Mouse (Mus musculus) heart, adult 2 months (tissue): ENCODE results near the gene Grb10. TPM values are rescaled to one million over a fixed set of nuclear protein-coding genes. Genes with fewer than 3 reads are reported as not detected.

Experiments used
- DNase-seq, 2 experiments: peaks; one replicate each; pipeline ENCODE4 v3.0.0; 2021
- H3K27ac ChIP-seq: fragments of 200-600 bp; 2 replicates; pipeline ENCODE4 v1.8.1; 2022
- H3K27me3 ChIP-seq: fragments of 200-500 bp; 2 replicates; pipeline ENCODE4 v1.6.1; 2012; ENCODE audit warnings: mild to moderate bottlenecking, low read length, inconsistent platforms, mixed read lengths; ENCODE audit not compliant: control insufficient read depth, insufficient read depth
- H3K36me3 ChIP-seq: fragments of 200-500 bp; 2 replicates; pipeline ENCODE4 v1.6.1; 2012; ENCODE audit warnings: low read length, inconsistent platforms; ENCODE audit not compliant: control insufficient read depth, insufficient read depth
- H3K4me1 ChIP-seq: fragments of 200-500 bp; 2 replicates; pipeline ENCODE4 v1.6.1; 2011; ENCODE audit warnings: low read length; ENCODE audit not compliant: control insufficient read depth, insufficient read depth
- H3K4me3 ChIP-seq: fragments of 200-600 bp; 2 replicates; pipeline ENCODE4 v1.8.1; 2022
- H3K79me2 ChIP-seq: fragments of 200-500 bp; replicated peaks from 2 replicates; pipeline ENCODE4 v1.6.1; 2012; ENCODE audit warnings: mild to moderate bottlenecking, inconsistent platforms, low read length, moderate library complexity, mixed read lengths; ENCODE audit not compliant: control insufficient read depth, insufficient read depth
- H3K9ac ChIP-seq: fragments of 200-500 bp; 2 replicates; pipeline ENCODE4 v1.6.1; 2012; ENCODE audit warnings: low read depth, mild to moderate bottlenecking, control low read depth, inconsistent platforms, low read length, mixed read lengths
- CTCF ChIP-seq: fragments of 200-600 bp; IDR thresholded peaks from 2 replicates; pipeline ENCODE4 v1.8.1; 2022; ENCODE audit warnings: antibody characterized with exemption, mild to moderate bottlenecking, moderate library complexity
- EP300 ChIP-seq: fragments of 200-500 bp; IDR thresholded peaks from 2 replicates; pipeline ENCODE4 v1.6.1; 2011; ENCODE audit warnings: low read depth, low read length, control low read depth; ENCODE audit not compliant: insufficient read depth
- POLR2A ChIP-seq: fragments of 200-500 bp; IDR thresholded peaks from 2 replicates; pipeline ENCODE4 v1.6.1; 2011; ENCODE audit warnings: mild to moderate bottlenecking, low read depth, low read length, control low read depth; ENCODE audit not compliant: insufficient read depth
- WGBS: fragments of 180-500 bp; shearing (Covaris S2); methylation state at CpG from one replicate; pipeline ENCODE4 v1.1.7; 2018; 5-methylcytosine and 5-hydroxymethylcytosine counted together
- intact Hi-C: fragments of 180-260 bp; cut with DNase I; formaldehyde crosslinking; loops from one replicate; pipeline ENCODE4 v1.15.1; 2025
- polyA plus RNA-seq: library from polyadenylated mRNA; depleted of rRNA; stranded (reverse); fragments of >200 nt; gene quantifications from 2 replicates; pipeline ENCODE4 v1.2.3, GENCODE M21; 2012
- total RNA-seq, 2 experiments: library from RNA; stranded (reverse); gene quantifications; 2 replicates each; pipeline ENCODE4 v1.2.3; 2021

Grb10 gene
- total and polyA plus RNA-seq, 3 experiments, result 36.9 to 66.2 (median 65.1) TPM

- WGBS, result 82% methylated on average over 10 of the region's 10 CpGs
- Histone ChIP-seq H3K27me3 (no peaks in the 10 kb centered on the region), H3K4me1 (no peaks in the 10 kb centered on the region), H3K36me3 (no peaks in the 10 kb centered on the region), H3K79me2 (no peaks in the 10 kb centered on the region), H3K4me3 (no peak overlapping the region), H3K9ac (no peak overlapping the region), H3K27ac (no peak overlapping the region)
- no peak for TF ChIP-seq EP300
- no peak for TF ChIP-seq CTCF
- intact Hi-C loops, result no loop called here
- DNase-seq, result no peak
These were observed 148.2 kb downstream of the Grb10 start for GRCm38 (mm10) chr11:11890139-11890741.

GRCm38 (mm10) chr11:11888727-11889126 is 149.8 kb downstream of the Grb10 start:
- Histone ChIP-seq H3K27me3 (no peaks in the 10 kb centered on the region), H3K9ac (no peak overlapping the region), H3K36me3 (no peaks in the 10 kb centered on the region), H3K79me2 (no peaks in the 10 kb centered on the region), H3K4me3 (no peak overlapping the region), H3K27ac (no peak overlapping the region), H3K4me1 (no peaks in the 10 kb centered on the region)
- intact Hi-C loops, result no loop called here
- WGBS, result 64% methylated on average over 3 of the region's 3 CpGs
- TF ChIP-seq EP300, result no peak
- no peak for TF ChIP-seq POLR2A
- no peak for TF ChIP-seq CTCF
- no peak for DNase-seq

- no peak overlapping the region for H3K27ac ChIP-seq
- TF ChIP-seq EP300 (no peak), POLR2A (no peak), CTCF (no peak)
- H3K4me1 ChIP-seq, result no peaks in the 10 kb centered on the region
- H3K27me3 ChIP-seq, result no peaks in the 10 kb centered on the region
- WGBS, result 95% methylated on average over 3 of the region's 3 CpGs
- H3K36me3 ChIP-seq, result no peaks in the 10 kb centered on the region
- no peak overlapping the region for H3K4me3 ChIP-seq
- intact Hi-C loops, result no loop called here
- no peaks in the 10 kb centered on the region for H3K79me2 ChIP-seq
- DNase-seq, result no peak
- H3K9ac ChIP-seq, result no peak overlapping the region
These were observed 150.4 kb downstream of the Grb10 start for GRCm38 (mm10) chr11:11888051-11888450.

GRCm38 (mm10) chr11:11886403-11886998 is 152.0 kb downstream of the Grb10 start:
- no peak overlapping the region for H3K9ac ChIP-seq

GRCm38 (mm10) chr11:11885921-11886320 is 152.6 kb downstream of the Grb10 start:
- intact Hi-C loops, result no loop called here
- no peaks in the 10 kb centered on the region for H3K79me2 ChIP-seq
- H3K27me3 ChIP-seq, result no peaks in the 10 kb centered on the region
- WGBS, result 51% methylated on average over 3 of the region's 3 CpGs
- H3K27ac ChIP-seq, result no peak overlapping the region
- no peak for DNase-seq
- H3K4me3 ChIP-seq, result no peak overlapping the region
- H3K9ac ChIP-seq, result no peak overlapping the region
- H3K4me1 ChIP-seq, result no peaks in the 10 kb centered on the region
- TF ChIP-seq EP300 (no peak), POLR2A (no peak), CTCF (no peak)
- H3K36me3 ChIP-seq, result no peaks in the 10 kb centered on the region

More at GRCm38 (mm10) chr11:11886403-11886998, 152.0 kb downstream of the Grb10 start:
- Histone ChIP-seq H3K27me3 (no peaks in the 10 kb centered on the region), H3K4me1 (no peaks in the 10 kb centered on the region), H3K4me3 (no peak overlapping the region), H3K79me2 (no peaks in the 10 kb centered on the region), H3K36me3 (no peaks in the 10 kb centered on the region), H3K27ac (no peak overlapping the region)
- WGBS, result 44% methylated on average over 4 of the region's 4 CpGs
- DNase-seq, result no peak
- TF ChIP-seq EP300 (no peak), POLR2A (no peak), CTCF (no peak)
- intact Hi-C loops, result no loop called here

- H3K27ac ChIP-seq, result no peak overlapping the region
- no peaks in the 10 kb centered on the region for H3K27me3 ChIP-seq
- no peaks in the 10 kb centered on the region for H3K36me3 ChIP-seq
- no peak overlapping the region for H3K4me3 ChIP-seq
- H3K9ac ChIP-seq, result no peak overlapping the region
- 86% methylated on average over 4 of the region's 4 CpGs for WGBS
- no peaks in the 10 kb centered on the region for H3K4me1 ChIP-seq
- no peaks in the 10 kb centered on the region for H3K79me2 ChIP-seq
- TF ChIP-seq CTCF, result no peak
- TF ChIP-seq EP300, result no peak
- no peak for TF ChIP-seq POLR2A
- no peak for DNase-seq
- intact Hi-C loops, result no loop called here
These were observed 153.2 kb downstream of the Grb10 start for GRCm38 (mm10) chr11:11885246-11885643.
